Mouse (Mus musculus) liver, postnatal 0 days (tissue): ENCODE results near the gene Cdk1.

Experiments used
- CTCF ChIP-seq: sonication (generic); IDR thresholded peaks from 2 replicates; pipeline ENCODE4 v1.5.1; 2016; ENCODE audit warnings: antibody characterized with exemption, low read depth
- EP300 ChIP-seq: IDR thresholded peaks from 2 replicates; pipeline ENCODE4 v1.6.1; 2016; ENCODE audit warnings: antibody characterized with exemption, low read depth, mild to moderate bottlenecking

DNA sequence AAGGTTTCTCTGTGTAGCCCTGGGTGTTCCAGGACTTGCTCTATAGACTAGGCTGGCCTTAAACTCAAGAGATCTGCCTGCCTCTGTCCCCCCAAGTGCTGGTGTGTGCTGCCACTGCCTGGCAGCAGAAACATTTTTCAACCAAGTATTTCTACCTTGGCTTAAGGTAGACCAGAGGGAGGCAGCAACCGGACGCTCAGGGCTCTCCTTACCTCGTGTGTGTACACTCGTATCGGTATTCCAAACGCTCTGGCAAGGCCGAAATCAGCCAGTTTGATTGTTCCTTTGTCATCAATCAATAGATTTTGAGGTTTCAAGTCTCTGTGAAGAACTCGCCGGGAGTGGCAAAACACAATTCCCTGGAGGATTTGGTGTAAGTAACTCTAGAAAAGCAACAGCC, 10.4 kb downstream of the Cdk1 start:
- TF ChIP-seq CTCF (no peak), EP300 (no peak)
